Mouse (Mus musculus): ENCODE data around the gene Dnaja1.
A peak's percentile ranks its signal among the peaks of the same experiment; 100 is the strongest.

The Dnaja1 gene

DNA sequence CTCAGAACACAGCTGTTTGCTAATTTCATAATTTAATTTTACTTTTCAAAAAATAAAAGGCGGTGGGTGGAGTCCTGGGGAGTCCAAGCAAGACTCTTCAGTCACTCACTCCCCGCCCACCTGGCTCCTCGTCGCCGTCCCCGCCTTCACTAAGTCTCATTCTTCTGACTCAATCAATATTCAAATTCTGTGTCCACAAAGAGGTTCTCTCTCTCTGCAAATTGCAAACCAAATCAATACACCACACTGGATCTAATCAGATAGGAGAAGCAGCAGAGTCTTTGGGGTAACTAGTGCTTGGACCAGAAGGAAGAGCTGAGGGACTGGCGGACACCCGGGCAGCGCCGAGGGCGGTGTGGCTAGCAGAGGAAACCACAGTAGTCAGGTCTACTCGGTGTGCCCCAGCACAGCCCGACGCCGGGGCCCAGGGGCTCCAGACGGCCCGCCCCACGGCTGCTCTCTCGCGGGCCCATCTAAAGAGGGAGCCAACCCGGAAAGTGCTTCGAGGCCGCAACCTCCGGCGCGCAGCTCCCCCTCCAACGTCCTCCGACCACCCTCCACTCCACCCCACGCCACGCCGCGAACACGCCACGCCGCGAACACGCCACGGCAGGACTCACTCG, 35.3 kb downstream of the Dnaja1 start:
- peak; percentile 32 for DNase-seq

DNA sequence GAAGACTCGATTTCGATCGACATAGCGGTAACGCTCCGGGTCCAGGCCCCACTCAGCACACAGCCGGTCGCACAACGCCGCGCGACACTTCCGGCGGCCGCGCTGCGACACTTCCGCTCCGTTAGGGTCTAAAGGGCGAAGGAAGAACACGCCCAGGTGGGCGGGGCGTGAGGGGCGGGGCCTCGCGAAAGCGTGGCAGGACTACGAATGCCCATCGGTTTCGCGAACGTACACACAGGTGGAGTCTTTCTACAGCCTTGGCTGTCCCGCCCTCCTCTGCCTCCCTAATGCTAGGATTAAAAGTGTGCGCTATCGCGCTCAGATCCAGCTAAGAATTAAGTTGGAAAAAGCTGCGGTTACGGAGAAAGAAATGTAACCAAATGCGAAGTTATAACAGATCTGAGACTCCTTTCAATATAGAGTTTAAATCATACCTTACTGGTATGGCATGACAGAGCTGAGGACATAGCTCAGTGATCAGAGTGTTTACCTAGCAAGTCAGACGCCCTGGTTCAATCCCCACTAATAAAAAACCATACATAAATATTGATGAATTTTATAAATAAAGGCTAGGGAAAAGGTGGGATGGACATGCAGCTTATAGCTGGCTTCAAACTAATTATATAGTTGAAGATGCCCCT, 36.0 kb downstream of the Dnaja1 start, which contains the start of gene Smu1:
Smu1 (minus strand) TSS at position 144 of the 641 bp plus-strand sequence.
- peak; percentile 99 for DNase-seq

DNA sequence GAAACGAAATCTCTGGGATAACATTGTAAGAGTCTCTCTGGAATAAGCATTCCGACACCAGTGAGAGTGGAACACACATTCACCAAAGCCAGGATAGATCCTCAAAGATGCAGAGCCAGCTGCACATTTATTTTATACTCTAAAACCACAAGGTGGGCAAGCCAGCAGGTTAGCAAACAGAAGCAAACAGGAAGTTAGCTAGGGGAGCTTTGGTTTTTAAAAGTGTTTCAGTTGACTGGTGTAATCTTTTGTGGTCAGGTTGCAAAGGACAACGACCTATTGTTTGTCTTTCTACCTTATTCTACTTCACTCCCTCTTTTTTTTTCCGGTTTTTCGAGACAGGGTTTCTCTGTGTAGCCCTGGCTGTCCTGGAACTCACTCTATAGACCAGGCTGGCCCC, 37.9 kb downstream of the Dnaja1 start:
- no peak for DNase-seq

GRCm38 (mm10) chr4:40774279-40775259, 52.6 kb downstream of the Dnaja1 start:
- peak; percentile 89 for DNase-seq

DNA sequence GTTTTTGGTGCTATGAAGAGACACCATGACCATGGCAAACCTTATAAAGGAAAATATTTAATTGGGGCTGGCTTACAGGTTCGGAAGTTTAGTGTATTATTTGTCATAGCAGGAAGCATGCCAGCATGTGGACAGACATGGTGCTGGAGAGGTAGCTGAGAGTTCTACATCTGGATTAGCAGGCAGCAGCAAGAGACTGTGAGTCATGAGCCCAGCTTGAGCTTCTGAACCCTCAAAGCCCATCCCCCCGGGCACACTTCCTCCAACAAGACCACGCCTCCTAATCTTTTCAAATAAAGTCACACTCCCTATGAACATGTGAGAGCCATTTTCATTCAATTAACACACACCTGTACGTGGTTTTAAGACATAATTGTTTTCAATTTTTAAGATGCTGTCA, 54.5 kb downstream of the Dnaja1 start:
- DNase-seq, result no peak

- DNase-seq, result no peak
Observed at GRCm38 (mm10) chr4:40777116-40777515, 55.2 kb downstream of the Dnaja1 start.

DNA sequence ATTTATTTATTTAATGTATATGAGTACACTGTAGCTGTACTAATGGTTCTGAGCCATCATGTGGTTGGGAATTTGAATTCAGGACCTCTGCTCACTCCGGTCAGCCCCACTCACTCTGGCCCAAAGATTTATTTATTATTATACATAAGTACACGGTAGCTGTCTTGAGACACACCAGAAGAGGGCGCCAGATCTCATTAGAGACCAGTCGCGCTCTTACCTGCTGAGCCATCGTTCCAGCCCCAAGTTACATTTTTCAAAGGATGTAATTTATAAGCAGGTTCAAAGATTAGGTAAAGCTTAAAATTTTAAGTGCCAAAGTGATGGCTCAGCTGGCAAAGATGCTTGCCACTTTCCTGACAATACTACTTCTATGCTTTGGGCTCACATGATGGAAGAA, 56.7 kb downstream of the Dnaja1 start:
- DNase-seq, result peak; percentile 47

- DNase-seq, result peak; percentile 78
Observed at GRCm38 (mm10) chr4:40781143-40781542, 59.2 kb downstream of the Dnaja1 start.

DNA sequence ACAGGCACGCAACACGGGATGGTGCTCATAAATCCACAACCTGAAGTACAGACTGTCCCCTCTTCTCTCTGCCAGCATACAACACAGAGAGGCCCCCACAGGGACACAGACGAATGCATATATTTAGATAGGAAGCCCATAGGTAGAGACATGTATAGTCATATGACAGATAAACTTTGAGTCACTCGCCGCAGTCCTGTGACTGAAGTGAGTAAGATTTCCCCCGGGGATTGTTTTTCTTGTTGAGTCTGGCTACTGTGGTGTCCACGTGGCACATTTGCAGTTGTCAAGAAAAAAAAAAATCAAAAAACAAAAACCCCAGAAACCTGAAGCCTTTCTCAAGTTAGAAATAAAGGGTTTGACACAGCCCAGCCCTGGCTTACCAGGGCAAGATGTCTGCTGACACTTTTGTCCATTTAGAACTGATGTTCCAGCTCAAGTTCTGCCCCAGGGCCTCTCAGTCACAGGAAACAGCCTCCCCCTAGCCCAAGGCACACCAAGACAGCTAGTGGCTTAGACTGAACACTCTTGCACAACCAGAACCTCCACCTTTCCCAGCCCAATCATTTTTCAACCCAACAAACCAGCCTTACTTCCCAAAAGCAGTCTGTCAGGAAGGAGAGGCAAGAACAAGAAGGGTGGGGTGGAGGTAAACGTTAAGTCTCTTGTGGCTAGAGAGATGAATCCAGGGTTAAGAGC, 60.0 kb downstream of the Dnaja1 start:
- DNase-seq, result no peak

GRCm38 (mm10) chr4:40783049-40783448, 61.1 kb downstream of the Dnaja1 start:
- no peak for DNase-seq

DNA sequence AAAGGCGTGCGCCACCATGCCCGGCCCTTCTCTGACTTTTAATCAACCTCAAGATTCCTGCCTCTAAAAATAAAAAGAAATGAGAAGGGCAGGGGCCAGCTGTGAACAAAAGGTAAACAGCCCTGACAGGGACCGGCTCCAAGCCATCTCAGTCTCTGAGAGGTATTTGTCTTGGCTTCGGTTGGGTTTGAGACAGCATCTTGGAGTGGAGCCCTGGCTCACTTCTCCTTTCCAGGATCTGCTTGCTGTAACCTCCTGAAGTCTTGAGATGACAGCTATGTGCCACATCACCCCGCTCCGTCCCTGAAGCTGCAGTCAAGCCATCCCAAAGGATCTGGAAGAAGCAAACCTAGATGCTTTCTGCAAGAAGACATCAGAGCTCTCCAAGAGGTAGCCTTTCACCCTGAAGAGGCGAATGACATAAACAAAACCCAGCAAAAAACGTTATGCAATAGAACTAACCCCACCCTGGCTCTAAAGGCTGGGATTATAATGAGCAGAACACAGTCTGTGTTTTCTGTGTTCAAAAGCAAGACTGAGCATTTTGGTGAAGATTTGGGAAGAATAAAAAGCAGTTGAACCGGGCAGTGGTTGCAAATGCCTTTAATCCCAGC, 62.7 kb downstream of the Dnaja1 start:
- peak; percentile 54 for DNase-seq

DNA sequence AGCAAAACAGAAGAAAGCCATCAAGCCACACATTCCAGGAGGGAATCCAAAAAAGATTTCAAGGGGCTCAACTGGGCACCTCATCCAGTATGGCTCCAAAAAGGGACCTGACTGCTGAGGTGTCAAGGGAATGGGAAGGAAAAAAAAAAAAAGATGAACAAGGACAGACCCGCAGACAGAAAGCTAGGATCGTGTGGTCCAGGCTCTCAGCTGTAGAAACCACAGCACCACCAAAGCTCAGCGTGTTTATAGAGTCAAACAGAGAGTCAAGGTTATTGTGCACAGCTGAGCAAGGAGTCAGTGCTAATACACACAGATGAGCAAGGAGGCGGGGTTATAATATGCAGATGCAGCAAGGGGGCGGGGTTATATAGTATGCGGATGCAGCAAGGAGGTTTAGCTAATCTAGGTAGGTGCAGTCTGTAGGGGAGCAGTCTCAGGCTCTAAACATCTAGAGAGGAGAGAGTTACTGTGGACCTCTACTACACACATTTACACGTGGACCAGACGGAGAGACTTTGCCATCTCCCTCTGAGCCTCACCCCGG, 63.7 kb downstream of the Dnaja1 start:
- DNase-seq, result no peak

GRCm38 (mm10) chr4:40786578-40786977, 64.6 kb downstream of the Dnaja1 start:
- no peak for DNase-seq

All from kidney, postnatal 10 days (tissue).